Mouse (Mus musculus) frontal cortex, adult (tissue): ENCODE results near the gene Olfr1356.
A peak's percentile ranks its signal among the peaks of the same experiment; 100 is the strongest.
"Not testable (repeated sequence)": the region's sequence is repeated elsewhere in the genome, so short reads cannot be mapped to it uniquely, and the experiment has no call there.

Experiments
- ATAC-seq: cut with Nextera tagmentation; 2 replicates; pipeline ENCODE4 v1.9.2; 2017; ENCODE audit warnings: mild to moderate bottlenecking, moderate library complexity, mixed read lengths; ENCODE audit not compliant: low TSS enrichment

The Olfr1356 gene

DNA sequence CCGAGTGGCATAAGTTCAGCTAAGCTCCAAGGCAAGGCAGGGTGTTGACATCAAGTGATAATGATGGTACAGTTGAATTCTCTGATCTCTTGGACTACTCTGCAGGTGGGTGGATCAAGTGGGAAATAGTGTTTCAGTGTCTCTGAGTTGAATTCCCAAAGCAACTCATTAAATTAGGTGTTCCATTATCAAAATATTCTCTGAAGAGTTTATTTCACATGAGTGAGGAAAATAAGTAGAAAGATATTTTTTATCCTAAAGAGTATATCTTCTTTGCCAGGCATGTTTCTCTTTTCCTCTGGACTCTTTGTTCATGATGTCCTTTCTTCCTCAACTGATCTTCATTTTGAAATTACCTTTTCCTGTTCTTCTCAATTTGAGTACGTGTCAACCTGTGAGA is at the start of gene Olfr1356:
Gene Olfr1356 (minus strand): TSS at position 101 of the 400 bp plus-strand sequence.
- ATAC-seq: no peak

- no peak for ATAC-seq
These were observed 23.3 kb upstream of the Olfr1356 start, which contains the start of gene Olfr1355 for GRCm38 (mm10) chr10:78875240-78875639. Gene Olfr1355, plus strand, starts transcription at chr10:78875540.

- ATAC-seq: not testable (repeated sequence)
These were observed 11.5 kb downstream of the Olfr1356 start for GRCm38 (mm10) chr10:78840456-78840855.

DNA sequence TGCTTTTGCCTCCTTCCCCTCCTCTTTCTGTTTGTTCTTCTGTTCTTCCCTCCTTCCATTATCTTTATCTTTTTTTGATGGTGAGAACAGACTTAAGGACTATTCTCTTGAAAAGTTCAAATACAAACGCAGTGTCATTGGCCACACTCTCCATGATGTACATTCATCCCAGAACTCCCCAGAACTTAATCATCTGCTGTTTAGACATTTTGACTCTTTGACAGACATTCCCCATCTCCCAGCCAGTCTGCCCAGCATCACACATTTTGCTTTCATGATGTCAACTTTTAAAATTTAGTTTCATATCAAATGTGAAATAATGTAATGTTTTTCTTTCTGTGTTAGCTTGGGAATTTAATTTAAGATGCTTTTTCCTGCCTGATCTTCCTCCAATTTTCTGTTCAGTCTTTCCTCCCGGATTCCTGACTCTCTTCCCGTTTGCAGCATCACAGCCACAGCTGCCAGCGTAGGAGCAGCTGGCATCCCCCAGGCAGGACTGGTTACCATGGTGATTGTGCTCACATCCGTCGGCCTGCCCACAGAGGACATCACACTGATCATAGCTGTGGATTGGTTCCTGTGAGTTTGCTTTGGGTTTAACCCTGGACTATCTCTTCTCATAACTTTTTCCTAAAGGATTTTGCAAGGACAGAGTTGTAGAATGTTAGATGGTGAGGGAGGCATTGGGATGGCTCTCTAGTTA is 39.5 kb downstream of the Olfr1356 start:
- peak; percentile 100 for ATAC-seq

- no peak for ATAC-seq
These were observed 50.5 kb downstream of the Olfr1356 start for GRCm38 (mm10) chr10:78801449-78801848.
